Mouse (Mus musculus) MEL (cell line): Measurements from ENCODE around the gene Usp49. TPM values are rescaled to one million over a fixed set of nuclear protein-coding genes. Genes with fewer than 3 reads are reported as not detected.
"Not testable (repeated sequence)": the region's sequence is repeated elsewhere in the genome, so short reads cannot be mapped to it uniquely, and the experiment has no call there.

ENCODE experiments used
- DNase-seq: peaks from one replicate; pipeline ENCODE4 v3.0.0; 2011; ENCODE audit warnings: low read depth, low spot score
- H3K27ac ChIP-seq: 2 replicates; pipeline ENCODE4 v1.5.1; 2012; ENCODE audit warnings: low read depth, mild to moderate bottlenecking, control low read depth, low read length, moderate library complexity; ENCODE audit not compliant: control insufficient read depth
- H3K27me3 ChIP-seq, 2 experiments: fragments of 150-350 bp in 1 of 2; sonication (generic) in 1 of 2; 2 replicates each; pipeline ENCODE4 v1.6.1; 2012; ENCODE audit warnings: low read length in 2 of 2, mild to moderate bottlenecking in 2 of 2, improper control_type of control experiment in 1 of 2, moderate library complexity in 1 of 2; ENCODE audit not compliant: insufficient read depth in 2 of 2, control insufficient read depth in 1 of 2
- H3K36me3 ChIP-seq, 2 experiments: 2 replicates each; pipeline ENCODE4 v1.6.1; 2012 to 2014; ENCODE audit warnings: low read length in 2 of 2, improper control_type of control experiment in 1 of 2, inconsistent platforms in 1 of 2, mild to moderate bottlenecking in 1 of 2; ENCODE audit not compliant: insufficient read depth in 2 of 2, control insufficient read depth in 1 of 2
- H3K4me1 ChIP-seq, 2 experiments: fragments of 150-350 bp in 1 of 2; sonication (generic) in 1 of 2; 2 replicates each; pipeline ENCODE4 v1.6.1; 2012; ENCODE audit warnings: low read length in 2 of 2, improper control_type of control experiment in 1 of 2, mild to moderate bottlenecking in 1 of 2; ENCODE audit not compliant: insufficient read depth in 2 of 2, control insufficient read depth in 1 of 2
- H3K4me3 ChIP-seq, 2 experiments: fragments of 150-350 bp in 1 of 2; sonication (generic) in 1 of 2; 2 replicates each; pipeline ENCODE4 v1.5.1; 2012; ENCODE audit warnings: low read depth in 2 of 2, low read length in 2 of 2, mild to moderate bottlenecking in 2 of 2, moderate library complexity in 2 of 2, control low read depth in 1 of 2, improper control_type of control experiment in 1 of 2; ENCODE audit not compliant: control insufficient read depth in 1 of 2, insufficient read depth in 1 of 2
- H3K79me2 ChIP-seq: 2 replicates; pipeline ENCODE4 v1.6.1; 2012; ENCODE audit warnings: mild to moderate bottlenecking, low read length, moderate library complexity; ENCODE audit not compliant: control insufficient read depth, poor library complexity, insufficient read depth
- H3K9ac ChIP-seq: 2 replicates; pipeline ENCODE4 v1.6.1; 2012; ENCODE audit warnings: low read depth, mild to moderate bottlenecking, control low read depth, low read length, moderate library complexity; ENCODE audit not compliant: control insufficient read depth, poor library complexity, severe bottlenecking
- H3K9me3 ChIP-seq: fragments of 150-350 bp; sonication (generic); replicated peaks from 2 replicates; pipeline ENCODE4 v1.6.1; 2012; ENCODE audit warnings: mild to moderate bottlenecking, low read length, improper control_type of control experiment, moderate library complexity; ENCODE audit not compliant: insufficient read depth
- CTCF ChIP-seq, 3 experiments: IDR thresholded peaks in 2 of 3; conservative IDR thresholded peaks in 1 of 3; 2 replicates each; pipeline ENCODE4 v1.5.1; 2011 to 2012; ENCODE audit warnings: low read length in 3 of 3, low read depth in 2 of 3, mild to moderate bottlenecking in 2 of 3, improper control_type of control experiment in 1 of 3, inconsistent platforms in 1 of 3, mixed read lengths in 1 of 3, moderate library complexity in 1 of 3; ENCODE audit not compliant: control insufficient read depth in 1 of 3, insufficient read depth in 1 of 3, poor library complexity in 1 of 3, severe bottlenecking in 1 of 3
- EP300 ChIP-seq, 2 experiments: IDR thresholded peaks; 2 replicates each; pipeline ENCODE4 v1.6.1; 2011; ENCODE audit warnings: improper control_type of control experiment in 2 of 2, low read length in 2 of 2, low read depth in 1 of 2, mild to moderate bottlenecking in 1 of 2
- GATA1 ChIP-seq: IDR thresholded peaks from 2 replicates; pipeline ENCODE4 v1.6.1; 2011; ENCODE audit warnings: low read depth, low read length, improper control_type of control experiment
- HCFC1 ChIP-seq: IDR thresholded peaks from 2 replicates; pipeline ENCODE4 v1.6.1; 2012; ENCODE audit warnings: low read depth, mild to moderate bottlenecking, inconsistent platforms, low read length, improper control_type of control experiment, moderate library complexity
- JUND ChIP-seq: IDR thresholded peaks from 2 replicates; pipeline ENCODE4 v1.6.1; 2011; ENCODE audit warnings: low read depth, mild to moderate bottlenecking, improper control_type of control experiment, low read length
- KAT2A ChIP-seq: conservative IDR thresholded peaks from 2 replicates; pipeline ENCODE4 v1.6.1; 2012; ENCODE audit warnings: low read depth, low read length, improper control_type of control experiment, inconsistent platforms
- MAFK ChIP-seq: IDR thresholded peaks from 2 replicates; pipeline ENCODE4 v1.6.1; 2011; ENCODE audit warnings: low read depth, mild to moderate bottlenecking, low read length, improper control_type of control experiment, borderline replicate concordance
- MAX ChIP-seq: IDR thresholded peaks from 2 replicates; pipeline ENCODE4 v1.6.1; 2011; ENCODE audit warnings: low read length, improper control_type of control experiment
- MAZ ChIP-seq: IDR thresholded peaks from 2 replicates; pipeline ENCODE4 v1.6.1; 2012; ENCODE audit warnings: low read depth, mild to moderate bottlenecking, inconsistent platforms, low read length, improper control_type of control experiment
- MEF2A ChIP-seq: IDR thresholded peaks from 2 replicates; pipeline ENCODE4 v1.6.1; 2014; ENCODE audit warnings: low read depth, mild to moderate bottlenecking, inconsistent platforms, low read length, improper control_type of control experiment; ENCODE audit not compliant: poor library complexity, insufficient replicate concordance, severe bottlenecking; ENCODE audit errors: extremely low read depth
- MXI1 ChIP-seq: IDR thresholded peaks from 2 replicates; pipeline ENCODE4 v1.6.1; 2011; ENCODE audit warnings: mild to moderate bottlenecking, low read depth, low read length, improper control_type of control experiment
- MYB ChIP-seq: IDR thresholded peaks from 2 replicates; pipeline ENCODE4 v1.6.1; 2011; ENCODE audit warnings: mild to moderate bottlenecking, low read depth, low read length, improper control_type of control experiment
- MYC ChIP-seq: IDR thresholded peaks from 2 replicates; pipeline ENCODE4 v1.6.1; 2011; ENCODE audit warnings: low read depth, mild to moderate bottlenecking, low read length, improper control_type of control experiment, moderate library complexity
- NELFE ChIP-seq: IDR thresholded peaks from 2 replicates; pipeline ENCODE4 v1.6.1; 2011; ENCODE audit warnings: low read depth, low read length, improper control_type of control experiment
- POLR2A ChIP-seq, 2 experiments: IDR thresholded peaks; 2 replicates each; pipeline ENCODE4 v1.6.1; 2011 to 2012; ENCODE audit warnings: low read length in 2 of 2, mild to moderate bottlenecking in 2 of 2, control low read depth in 1 of 2, improper control_type of control experiment in 1 of 2, low read depth in 1 of 2, moderate library complexity in 1 of 2; ENCODE audit not compliant: control insufficient read depth in 1 of 2, insufficient read depth in 1 of 2, poor library complexity in 1 of 2
- RAD21 ChIP-seq: IDR thresholded peaks from 2 replicates; pipeline ENCODE4 v1.6.1; 2011; ENCODE audit warnings: mild to moderate bottlenecking, low read depth, low read length, improper control_type of control experiment
- RCOR1 ChIP-seq: IDR thresholded peaks from 2 replicates; pipeline ENCODE4 v1.6.1; 2012; ENCODE audit warnings: low read depth, mild to moderate bottlenecking, inconsistent platforms, low read length, improper control_type of control experiment
- SMC3 ChIP-seq: IDR thresholded peaks from 2 replicates; pipeline ENCODE4 v1.6.1; 2011; ENCODE audit warnings: low read depth, low read length, improper control_type of control experiment
- TAL1 ChIP-seq: IDR thresholded peaks from 2 replicates; pipeline ENCODE4 v1.6.1; 2012; ENCODE audit warnings: mild to moderate bottlenecking, inconsistent platforms, low read length, moderate library complexity, mixed read lengths
- TBP ChIP-seq: IDR thresholded peaks from 2 replicates; pipeline ENCODE4 v1.8.0; 2011; ENCODE audit warnings: low read depth, low read length, improper control_type of control experiment
- UBTF ChIP-seq: IDR thresholded peaks from 2 replicates; pipeline ENCODE4 v1.6.1; 2012; ENCODE audit warnings: low read depth, mild to moderate bottlenecking, inconsistent platforms, low read length, improper control_type of control experiment, moderate library complexity, borderline replicate concordance; ENCODE audit not compliant: insufficient read depth
- USF1 ChIP-seq: IDR thresholded peaks from 2 replicates; pipeline ENCODE4 v1.6.1; 2014; ENCODE audit warnings: low read depth, mild to moderate bottlenecking, inconsistent platforms, low read length, improper control_type of control experiment, moderate library complexity
- ZMIZ1 ChIP-seq: IDR thresholded peaks from 2 replicates; pipeline ENCODE4 v1.6.1; 2012; ENCODE audit warnings: low read depth, mild to moderate bottlenecking, inconsistent platforms, low read length, improper control_type of control experiment, moderate library complexity
- ZNF384 ChIP-seq: IDR thresholded peaks from 2 replicates; pipeline ENCODE4 v1.6.1; 2012; ENCODE audit warnings: low read depth, mild to moderate bottlenecking, inconsistent platforms, low read length, improper control_type of control experiment
- polyA plus RNA-seq, 2 experiments: library from polyadenylated mRNA; stranded (reverse) in 1 of 2; unstranded in 1 of 2; fragments of >175 nt in 1 of 2; fragments of >200 nt in 1 of 2; gene quantifications; 2 replicates each; pipeline versions ENCODE4 v1.2.1 to v1.2.4; 2012; ENCODE audit warnings: low replicate concordance in 2 of 2, low read depth in 1 of 2; ENCODE audit not compliant: insufficient read length in 2 of 2, insufficient read depth in 1 of 2, missing spikeins in 1 of 2
- total RNA-seq: library from RNA; depleted of rRNA; stranded (reverse); fragments of 300-350 nt; gene quantifications from 2 replicates; pipeline ENCODE4 v1.2.3, GENCODE M21; 2012

Usp49 gene
- total and polyA plus RNA-seq, 3 experiments = 5.2 to 16.1 TPM; not detected in 1

- not testable (repeated sequence) for H3K9me3 ChIP-seq, H3K79me2 ChIP-seq, H3K4me3 ChIP-seq, H3K27ac ChIP-seq, H3K9ac ChIP-seq, H3K36me3 ChIP-seq, H3K27me3 ChIP-seq, H3K4me1 ChIP-seq
- DNase-seq = peak; percentile 43
- peak in 2 of 3 experiments; percentile 25 to 39; a peak in 2 of 6 replicates for TF ChIP-seq CTCF (IDR thresholded peaks at IDR 0.05 in 2 of 3, conservative IDR thresholded peaks at IDR 0.05 in 1 of 3; ENCODE audit: control insufficient read depth in 1 of 3, insufficient read depth in 1 of 3, low read depth in 2 of 3, low read length in 3 of 3, poor library complexity in 1 of 3, severe bottlenecking in 1 of 3)
Measured at GRCm38 (mm10) chr17:47624572-47624971, 5.9 kb upstream of the Usp49 start.

DNA sequence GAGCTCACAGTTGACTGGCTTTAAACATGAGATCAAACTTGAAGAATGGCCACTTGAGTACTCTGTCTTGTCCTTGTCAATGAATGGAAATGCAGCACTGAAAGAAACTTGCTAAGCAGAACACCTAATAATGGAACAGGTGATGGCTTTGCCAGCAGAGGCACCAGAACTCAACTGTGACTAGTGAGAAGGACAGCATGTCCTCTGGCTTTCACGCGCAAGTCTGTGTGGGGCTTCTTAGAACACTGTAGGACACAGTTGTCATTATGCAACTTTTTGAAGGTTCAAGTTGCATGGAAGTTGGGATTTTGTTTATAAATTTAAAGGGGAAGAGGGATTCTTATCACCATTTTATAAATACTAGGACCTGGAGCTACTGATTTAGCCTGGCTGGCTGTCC, 5.4 kb upstream of the Usp49 start:
- Histone ChIP-seq H3K36me3 (peaks cover 4 to 9% of the 10 kb centered on the region in 2 experiments), H3K9me3 (no peaks in the 10 kb centered on the region)
- no peak for TF ChIP-seq USF1
- no peak for TF ChIP-seq MEF2A
- no peak for TF ChIP-seq ZNF384
- no peak for TF ChIP-seq MAX
- no peak for TF ChIP-seq ZMIZ1
- TF ChIP-seq SMC3 = no peak
- no peak for TF ChIP-seq GATA1
- TF ChIP-seq JUND = no peak
- TF ChIP-seq KAT2A = no peak
- TF ChIP-seq HCFC1 = no peak
- no peak for TF ChIP-seq RCOR1
- TF ChIP-seq, all 39 proteins: peak for 0
- no peak for DNase-seq
- H3K27ac ChIP-seq = no peak overlapping the region
- H3K79me2 ChIP-seq = peaks cover 10% of the 10 kb centered on the region
- no peaks in the 10 kb centered on the region for H3K27me3 ChIP-seq
- peaks cover 0 to 9% of the 10 kb centered on the region in 2 experiments; a peak in 1 of 4 replicates for H3K4me1 ChIP-seq
- H3K9ac ChIP-seq = no peak overlapping the region
- no peak overlapping the region for H3K4me3 ChIP-seq

DNA sequence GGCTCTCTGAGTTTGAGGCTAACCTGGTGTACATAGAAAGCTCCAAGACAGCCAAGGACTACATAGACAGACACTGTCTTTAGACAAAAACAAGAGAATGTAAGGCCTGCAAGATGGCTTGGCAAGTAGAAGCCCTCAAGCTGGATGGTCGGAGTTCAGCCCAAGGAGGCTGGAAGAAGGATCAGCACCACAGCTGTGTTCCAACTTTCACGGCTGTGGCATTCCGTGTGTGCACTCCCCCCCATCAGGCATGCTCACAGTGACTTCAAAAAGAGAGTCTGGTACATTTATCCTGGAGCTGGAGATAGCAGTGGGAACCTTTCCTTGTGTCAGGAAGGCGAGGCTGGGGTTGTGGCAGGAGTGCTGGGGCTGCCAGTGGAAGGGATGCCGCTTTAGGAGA, 4.5 kb upstream of the Usp49 start:
- peaks cover 7 to 9% of the 10 kb centered on the region in 2 experiments for H3K36me3 ChIP-seq
- no peak for DNase-seq

More for the DNA sequence above, 4.5 kb upstream of the Usp49 start:
- TF ChIP-seq RAD21 = no peak
- no peak for TF ChIP-seq EP300 (IDR thresholded peaks at IDR 0.05; ENCODE audit: low read depth in 1 of 2, low read length in 2 of 2)
- TF ChIP-seq MAFK = no peak
- TF ChIP-seq MYC = no peak
- TF ChIP-seq HCFC1 = no peak
- no peak for TF ChIP-seq MEF2A
- TF ChIP-seq MAX = no peak
- TF ChIP-seq NELFE = no peak
- TF ChIP-seq MXI1 = no peak
- TF ChIP-seq GATA1 = no peak
- no peak for TF ChIP-seq MYB
- no peak for TF ChIP-seq ZMIZ1
- no peak for TF ChIP-seq MAZ
- no peak for TF ChIP-seq TBP
- no peak for TF ChIP-seq UBTF
- TF ChIP-seq POLR2A (IDR thresholded peaks at IDR 0.05; ENCODE audit: control insufficient read depth in 1 of 2, insufficient read depth in 1 of 2, low read depth in 1 of 2, low read length in 2 of 2, poor library complexity in 1 of 2) = no peak
- no peak for TF ChIP-seq TAL1
- H3K27me3 ChIP-seq = no peaks in the 10 kb centered on the region
- H3K4me3 ChIP-seq = no peak overlapping the region
- H3K9ac ChIP-seq = no peak overlapping the region
- peaks cover 0 to 11% of the 10 kb centered on the region in 2 experiments; a peak in 2 of 4 replicates for H3K4me1 ChIP-seq
- no peaks in the 10 kb centered on the region for H3K9me3 ChIP-seq
- peaks cover 12% of the 10 kb centered on the region for H3K79me2 ChIP-seq
- no peak overlapping the region for H3K27ac ChIP-seq
